Mouse (Mus musculus) embryonic fibroblast, embryonic 13.5 days (primary cell): ENCODE results near the gene Col4a2.

ENCODE experiments used
- CTCF ChIP-seq: IDR thresholded peaks from 2 replicates; pipeline ENCODE4 v1.5.1; 2011; ENCODE audit warnings: mild to moderate bottlenecking, control low read depth, low read length, moderate library complexity, borderline replicate concordance; ENCODE audit not compliant: insufficient read depth
- POLR2A ChIP-seq: IDR thresholded peaks from 2 replicates; pipeline ENCODE4 v1.6.1; 2011; ENCODE audit warnings: low read depth, mild to moderate bottlenecking, control low read depth, low read length, moderate library complexity

GRCm38 (mm10) chr8:11441291-11441690 is 128.7 kb downstream of the Col4a2 start:
- TF ChIP-seq CTCF: no peak
- no peak for TF ChIP-seq POLR2A
